Mouse (Mus musculus) stomach, postnatal 0 days (tissue): ENCODE measurements at regions not wholly inside any gene's neighbourhood (a gene's known extent, or its start where the extent isn't known, plus 50 kb on each side); places are given as distances from the start of the nearest gene placed in this dataset.

Experiments used
- CTCF ChIP-seq: IDR thresholded peaks from 2 replicates; pipeline ENCODE4 v1.5.1; 2016; ENCODE audit warnings: antibody characterized with exemption, low read depth, mild to moderate bottlenecking, moderate library complexity
- EP300 ChIP-seq: optimal IDR thresholded peaks from 2 replicates; pipeline ENCODE3; 2016; ENCODE audit warnings: antibody characterized with exemption

- TF ChIP-seq CTCF (no peak), EP300 (no peak)
Observed at GRCm38 (mm10) chr11:32963625-32964293, 139.4 kb upstream of the Smim23 start.
